Mouse (Mus musculus): ENCODE data around the gene F11.

Gene F11

GRCm38 (mm10) chr8:45246307-45246706 lies 15.5 kb downstream of the F11 start:
- DNase-seq (ENCODE audit: low spot score in 2 of 2), result no peak

- DNase-seq (ENCODE audit: low spot score in 2 of 2), result no peak
These were observed 22.5 kb downstream of the F11 start for GRCm38 (mm10) chr8:45239363-45239762.

GRCm38 (mm10) chr8:45238282-45238681 lies 23.5 kb downstream of the F11 start:
- DNase-seq (ENCODE audit: low spot score in 2 of 2), result no peak

- DNase-seq (ENCODE audit: low spot score in 2 of 2), result peak in 1 of 2 experiments; percentile 50
These were observed 25.5 kb downstream of the F11 start for GRCm38 (mm10) chr8:45236164-45236912.

- no peak for DNase-seq (ENCODE audit: low spot score in 2 of 2)
These were observed 26.6 kb downstream of the F11 start for GRCm38 (mm10) chr8:45235228-45235627.

- no peak for DNase-seq (ENCODE audit: low spot score in 2 of 2)
These were observed 28.6 kb downstream of the F11 start for GRCm38 (mm10) chr8:45233256-45233655.

GRCm38 (mm10) chr8:45202476-45202875 lies 59.4 kb downstream of the F11 start:
- no peak for DNase-seq (ENCODE audit: low spot score in 2 of 2)

- peak; percentile 12 to 18 for DNase-seq (ENCODE audit: low spot score in 2 of 2)
These were observed 60.2 kb downstream of the F11 start for GRCm38 (mm10) chr8:45201605-45202004.

- no peak for DNase-seq (ENCODE audit: low spot score in 2 of 2)
These were observed 64.5 kb downstream of the F11 start for GRCm38 (mm10) chr8:45197294-45197693.

- no peak for DNase-seq (ENCODE audit: low spot score in 2 of 2)
These were observed 65.8 kb downstream of the F11 start for GRCm38 (mm10) chr8:45195954-45196526.
